Mouse (Mus musculus): Measurements from ENCODE around the gene Lce1f. TPM values are rescaled to one million over a fixed set of nuclear protein-coding genes. Genes with fewer than 3 reads are reported as not detected.
"Not testable (repeated sequence)": the region's sequence is repeated elsewhere in the genome, so short reads cannot be mapped to it uniquely, and the experiment has no call there.

Gene Lce1f
- not detected for polyA plus RNA-seq (2017; shearing (Covaris generic))

DNA sequence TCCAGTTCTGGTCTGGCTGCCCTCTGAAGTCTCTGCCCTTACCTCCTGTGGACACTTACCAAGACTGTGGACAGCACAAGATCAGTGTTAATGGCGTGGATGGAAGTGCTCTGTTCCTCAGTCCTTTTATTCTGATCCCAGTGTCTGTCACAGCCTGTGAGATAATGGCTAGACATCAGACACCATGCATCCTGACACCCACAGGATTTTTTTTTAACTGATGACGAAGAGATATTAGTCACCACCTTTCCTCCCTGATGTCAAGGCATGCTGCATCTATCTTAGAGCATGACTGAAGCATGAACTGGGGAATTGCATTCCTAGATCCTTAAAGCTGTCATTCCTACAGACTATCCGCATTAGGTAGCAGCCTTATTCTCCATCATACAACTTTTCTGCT is at the start of gene Lce1f:
Gene Lce1f, minus strand, starts transcription at position 101 of the 400 bp plus-strand sequence.
- ATAC-seq: no peak

DNA sequence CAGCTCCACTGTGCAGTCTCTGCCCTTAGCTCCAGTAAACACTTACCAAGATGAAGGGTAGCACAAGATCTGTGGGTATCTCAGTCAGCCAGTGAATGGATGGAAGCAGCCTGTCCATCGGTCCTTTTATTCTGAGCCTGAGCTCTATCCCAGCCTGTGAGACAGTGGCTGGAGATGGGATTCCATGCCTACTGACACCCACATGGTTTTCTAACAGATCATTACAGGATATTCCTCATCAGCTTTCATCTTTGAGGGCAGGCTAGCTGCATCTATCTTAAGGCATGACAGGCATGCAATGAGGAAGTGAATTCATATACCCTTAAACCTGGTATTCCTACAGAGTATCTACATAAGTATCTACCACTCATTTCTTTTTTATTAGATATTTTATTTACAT is 44.8 kb upstream of the Lce1f start, which contains the start of gene Lce1h:
Gene Lce1h, minus strand, starts transcription at position 101 of the 400 bp plus-strand sequence.
- no peak for ATAC-seq

DNA sequence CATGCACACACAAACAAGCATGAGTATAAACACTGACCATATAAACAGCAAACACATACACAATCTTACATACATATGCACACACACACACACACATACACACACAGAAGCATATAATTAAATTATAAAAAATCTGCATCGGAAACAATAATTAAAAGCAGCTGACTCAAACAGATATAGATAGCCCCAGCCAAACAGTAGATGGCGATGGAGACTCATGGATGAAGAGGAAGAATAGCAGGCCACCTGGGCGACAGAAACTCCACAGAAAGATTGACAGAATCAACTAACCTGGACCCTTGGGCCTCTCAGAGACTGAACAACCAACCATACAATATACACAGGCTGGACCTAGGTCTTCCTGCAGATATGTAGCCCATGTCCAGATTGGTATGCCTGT is 33.0 kb upstream of the Lce1f start:
- ATAC-seq: no peak

- no peak for ATAC-seq
These were observed 32.1 kb upstream of the Lce1f start, which contains the start of gene Lce1g for GRCm38 (mm10) chr3:92752238-92752637. TSS of gene Lce1g (minus strand) at chr3:92752338.

GRCm38 (mm10) chr3:92738996-92739395 is 18.8 kb upstream of the Lce1f start, which contains the start of gene Gm38119:
TSS of gene Gm38119 (minus strand) at chr3:92739096.
- no peak for ATAC-seq

GRCm38 (mm10) chr3:92722631-92723030 is 2.5 kb upstream of the Lce1f start:
- no peak for ATAC-seq

DNA sequence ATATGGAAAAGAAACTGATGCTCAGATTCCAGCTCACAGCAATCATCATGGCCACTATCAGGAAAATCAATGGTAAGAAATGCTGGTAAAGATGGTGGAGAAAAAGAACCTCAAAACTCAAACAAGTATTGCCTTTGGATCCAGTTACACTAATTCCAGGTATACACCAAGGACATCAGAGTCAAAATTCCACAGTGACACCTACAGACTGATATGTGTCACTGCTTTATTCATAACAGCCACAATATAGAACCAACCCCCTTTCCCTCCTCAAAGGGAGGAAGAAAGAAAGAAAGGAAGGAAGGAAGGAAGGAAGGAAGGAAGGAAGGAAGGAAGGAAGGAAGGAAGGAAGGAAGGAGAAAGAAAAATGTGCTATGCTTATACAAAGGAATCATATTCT is 5.0 kb downstream of the Lce1f start:
- ATAC-seq: no peak

DNA sequence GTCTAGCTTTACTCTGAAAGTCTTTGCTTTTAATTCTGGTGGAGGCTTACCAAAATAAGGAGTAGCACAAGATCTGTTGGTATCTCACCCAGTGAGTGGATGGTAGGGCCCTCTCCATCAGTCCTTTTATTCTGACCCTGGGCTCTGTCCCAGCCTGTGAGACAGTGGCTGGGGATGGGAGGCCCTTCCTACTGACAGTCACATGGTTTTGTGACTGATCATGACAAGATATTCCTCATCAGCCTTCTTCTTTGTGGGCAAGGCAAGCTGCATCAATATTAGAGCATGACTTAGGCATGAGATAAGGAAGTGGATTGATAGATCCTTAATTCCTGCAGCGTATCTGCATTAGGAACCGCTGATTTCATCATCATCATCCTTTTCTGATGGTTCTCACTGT is 11.2 kb downstream of the Lce1f start, which contains the start of gene Lce1e:
Gene Lce1e, minus strand, starts transcription at position 101 of the 400 bp plus-strand sequence.
- no peak for ATAC-seq

GRCm38 (mm10) chr3:92694613-92695012 is 25.5 kb downstream of the Lce1f start:
- no peak for ATAC-seq

- ATAC-seq: no peak
These were observed 28.5 kb downstream of the Lce1f start for GRCm38 (mm10) chr3:92691688-92692087.

DNA sequence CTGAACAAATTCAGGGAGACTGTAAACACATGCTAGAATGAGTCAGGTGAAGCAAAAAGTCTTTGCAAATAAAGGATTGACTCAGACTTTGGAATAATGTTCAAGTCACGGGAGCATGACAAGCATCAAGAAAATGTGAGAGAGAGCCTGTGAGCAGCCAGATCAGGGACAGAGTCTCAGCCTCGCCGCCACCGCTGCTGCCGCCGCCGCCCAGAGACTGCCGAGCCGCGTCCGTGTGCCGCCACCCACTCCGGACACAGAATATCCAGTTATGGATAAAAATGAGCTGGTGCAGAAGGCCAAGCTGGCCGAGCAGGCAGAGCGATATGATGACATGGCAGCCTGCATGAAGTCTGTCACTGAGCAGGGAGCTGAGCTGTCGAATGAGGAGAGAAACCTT is 31.0 kb downstream of the Lce1f start:
- not testable (repeated sequence) for ATAC-seq

GRCm38 (mm10) chr3:92687110-92687509 is 33.0 kb downstream of the Lce1f start, which contains the start of gene Lce1d:
TSS of gene Lce1d (minus strand) at chr3:92687210.
- no peak for ATAC-seq

GRCm38 (mm10) chr3:92678947-92679346 is 41.2 kb downstream of the Lce1f start, which contains the start of gene Lce1c:
TSS of gene Lce1c (plus strand) at chr3:92679247.
- no peak for ATAC-seq

DNA sequence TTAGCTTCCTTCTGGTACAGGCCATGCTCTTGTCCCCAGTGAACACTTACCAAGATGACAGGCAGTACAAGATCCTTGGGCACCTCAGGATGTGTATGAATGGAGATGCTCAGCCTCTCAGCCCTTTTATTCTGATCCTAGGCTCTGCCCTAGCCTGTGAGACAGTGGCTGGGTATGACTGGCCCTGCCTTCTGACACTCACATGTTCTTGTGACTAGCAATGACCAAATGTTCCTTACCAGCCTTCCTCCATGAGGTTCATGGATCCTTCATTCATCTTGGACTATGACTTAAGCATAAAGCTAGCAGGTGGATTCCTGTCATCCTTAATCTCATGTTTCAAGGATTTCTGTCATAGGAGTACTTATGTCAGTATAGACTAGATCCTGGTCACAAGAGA is 49.9 kb downstream of the Lce1f start, which contains the start of gene Lce1a2:
Gene Lce1a2, minus strand, starts transcription at position 101 of the 400 bp plus-strand sequence.
- no peak for ATAC-seq

Other genes with a start within 250 kb of the Lce1f start
- gene Sprr1a, start 234.5 kb downstream of the Lce1f start, polyA plus RNA-seq (2017; shearing (Covaris generic)): not detected
- not detected for gene Sprr4, start 219.9 kb downstream of the Lce1f start, polyA plus RNA-seq (2017; shearing (Covaris generic))
- not detected for gene 2310046K23Rik, start 185.8 kb downstream of the Lce1f start, polyA plus RNA-seq (2017; shearing (Covaris generic))
- not detected for gene Ivl, start 146.6 kb downstream of the Lce1f start, polyA plus RNA-seq (2017; shearing (Covaris generic))
- gene Smcp, start 131.4 kb downstream of the Lce1f start, polyA plus RNA-seq (2017; shearing (Covaris generic)): not detected
- not detected for gene 2210017I01Rik, start 112.9 kb downstream of the Lce1f start, polyA plus RNA-seq (2017; shearing (Covaris generic))
- not detected for gene Lce6a, start 98.7 kb downstream of the Lce1f start, polyA plus RNA-seq (2017; shearing (Covaris generic))
- not detected for gene Lce1a1, start 72.0 kb downstream of the Lce1f start, polyA plus RNA-seq (2017; shearing (Covaris generic))
- not detected for gene Lce1b, start 63.4 kb downstream of the Lce1f start, polyA plus RNA-seq (2017; shearing (Covaris generic))
- not detected for gene Lce1a2, start 50.0 kb downstream of the Lce1f start, polyA plus RNA-seq (2017; shearing (Covaris generic))
- not detected for gene Lce1c, start 41.1 kb downstream of the Lce1f start, polyA plus RNA-seq (2017; shearing (Covaris generic))
- gene Lce1d, start 33.1 kb downstream of the Lce1f start, polyA plus RNA-seq (2017; shearing (Covaris generic)): not detected
- gene Lce1e, start 11.3 kb downstream of the Lce1f start, polyA plus RNA-seq (2017; shearing (Covaris generic)): not detected
- not detected for gene Gm38119, start 18.7 kb upstream of the Lce1f start, polyA plus RNA-seq (2017; shearing (Covaris generic))
- gene Lce1g, start 32.0 kb upstream of the Lce1f start, polyA plus RNA-seq (2017; shearing (Covaris generic)): not detected
- gene Lce1h, start 44.7 kb upstream of the Lce1f start, polyA plus RNA-seq (2017; shearing (Covaris generic)): not detected
- gene Lce1i, start 58.5 kb upstream of the Lce1f start, polyA plus RNA-seq (2017; shearing (Covaris generic)): not detected
- not detected for gene Lce1j, start 70.2 kb upstream of the Lce1f start, polyA plus RNA-seq (2017; shearing (Covaris generic))
- gene Lce1k, start 87.5 kb upstream of the Lce1f start, polyA plus RNA-seq (2017; shearing (Covaris generic)): not detected
- not detected for gene Kprp, start 106.9 kb upstream of the Lce1f start, polyA plus RNA-seq (2017; shearing (Covaris generic))
- not detected for gene Lce1l, start 130.9 kb upstream of the Lce1f start, polyA plus RNA-seq (2017; shearing (Covaris generic))
- gene 2310050C09Rik, start 149.9 kb upstream of the Lce1f start, polyA plus RNA-seq (2017; shearing (Covaris generic)): not detected
- not detected for gene Lce3a, start 205.9 kb upstream of the Lce1f start, polyA plus RNA-seq (2017; shearing (Covaris generic))
- not detected for gene Lce3b, start 212.6 kb upstream of the Lce1f start, polyA plus RNA-seq (2017; shearing (Covaris generic))
- not detected for gene Lce3c, start 224.1 kb upstream of the Lce1f start, polyA plus RNA-seq (2017; shearing (Covaris generic))
- gene Lce3d, start 237.0 kb upstream of the Lce1f start, polyA plus RNA-seq (2017; shearing (Covaris generic)): not detected
- gene Lce3e, start 246.7 kb upstream of the Lce1f start, polyA plus RNA-seq (2017; shearing (Covaris generic)): not detected

Data from activated CD4-positive, CD25-positive, alpha-beta regulatory T cell, adult 4 months (primary cell).